In the genomic region with DNA sequence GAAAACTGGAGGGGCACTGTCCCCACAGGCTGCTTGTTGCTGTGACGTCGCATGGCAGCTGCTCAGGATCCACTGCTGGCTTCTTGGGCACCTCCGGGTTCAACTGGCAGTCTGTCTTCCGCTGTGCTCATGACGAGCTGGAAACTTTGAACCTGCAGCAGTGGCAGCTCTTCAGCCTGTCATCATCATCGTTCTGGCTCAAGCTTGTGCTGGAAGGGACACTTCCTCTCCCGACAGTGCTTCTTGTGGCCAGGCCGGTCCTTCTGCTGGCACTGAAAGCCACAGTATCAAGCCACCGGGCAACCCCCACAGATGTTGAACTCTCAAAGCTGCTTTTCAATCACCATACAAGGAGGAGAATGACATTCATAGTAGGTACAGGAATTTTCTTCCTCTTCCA, we compare ENCODE assay signal across 19 mouse cellular contexts.
"Had no signal": no experiment of that assay in that cellular context is flagged by ENCODE, and none has a peak within 500 bp of the region (broad histone marks: within the 10 kb centered on the region; RNA-seq: fewer than 3 reads in every experiment).

No protein-coding gene starts in this region.

- H3K4me1 ChIP-seq: midbrain, embryonic 15.5 days had no signal

- DNase-seq: kidney, adult 11 months; kidney, adult 9 months; kidney, postnatal 14 days; kidney, postnatal 4 days; layer of hippocampus, postnatal 36 days; liver, embryonic 13.5 days; lung, adult 2 months; lung, postnatal 14 days; retina, postnatal 1 day; right cerebral cortex, postnatal 25 days; spleen, adult 18-20 months; thymus, adult 2 months; thymus, postnatal 14 days; thymus, postnatal 4 days had no signal

- H3K4me3 ChIP-seq: left cerebral cortex, adult 2 months; liver, embryonic 13.5 days; midbrain, embryonic 12.5 days; midbrain, embryonic 15.5 days; neural tube, embryonic 13.5 days; stomach, embryonic 15.5 days had no signal

- ATAC-seq: midbrain, embryonic 15.5 days had no signal

- H3K27me3 ChIP-seq: liver, embryonic 13.5 days; midbrain, embryonic 12.5 days; midbrain, embryonic 15.5 days; neural tube, embryonic 13.5 days; stomach, embryonic 15.5 days had no signal

- H3K9ac ChIP-seq: liver, embryonic 13.5 days; midbrain, embryonic 12.5 days; midbrain, embryonic 15.5 days; neural tube, embryonic 13.5 days; stomach, embryonic 15.5 days had no signal

- H3K9me3 ChIP-seq: liver, embryonic 13.5 days; midbrain, embryonic 12.5 days; midbrain, embryonic 15.5 days; stomach, embryonic 15.5 days had no signal

- H3K27ac ChIP-seq: left cerebral cortex, adult 2 months; liver, embryonic 13.5 days; midbrain, embryonic 12.5 days; midbrain, embryonic 15.5 days; neural tube, embryonic 13.5 days; stomach, embryonic 15.5 days had no signal

- H3K4me2 ChIP-seq: liver, embryonic 13.5 days; midbrain, embryonic 12.5 days; midbrain, embryonic 15.5 days; neural tube, embryonic 13.5 days; stomach, embryonic 15.5 days had no signal

- H3K36me3 ChIP-seq: midbrain, embryonic 12.5 days; midbrain, embryonic 15.5 days; neural tube, embryonic 13.5 days; stomach, embryonic 15.5 days had no signal
